Mouse (Mus musculus): ENCODE measurements at regions not wholly inside any gene's neighbourhood (a gene's known extent, or its start where the extent isn't known, plus 50 kb on each side); places are given as distances from the start of the nearest gene placed in this dataset.
"Not testable (repeated sequence)": the region's sequence is repeated elsewhere in the genome, so short reads cannot be mapped to it uniquely, and the experiment has no call there.

- no peak for DNase-seq
Observed at GRCm38 (mm10) chr6:6496789-6497188, 81.7 kb downstream of the Sem1 start.

GRCm38 (mm10) chr6:6496336-6496735 lies 82.1 kb downstream of the Sem1 start:
- DNase-seq, result no peak

- DNase-seq, result no peak
Observed at GRCm38 (mm10) chr6:6488191-6488590, 90.3 kb downstream of the Sem1 start.

GRCm38 (mm10) chr6:6481596-6481995 lies 96.9 kb downstream of the Sem1 start:
- not testable (repeated sequence) for DNase-seq

GRCm38 (mm10) chr6:6470397-6470796 lies 108.1 kb downstream of the Sem1 start:
- no peak for DNase-seq

GRCm38 (mm10) chr6:6467526-6467925 lies 110.9 kb downstream of the Sem1 start:
- no peak for DNase-seq

- DNase-seq, result no peak
Observed at GRCm38 (mm10) chr6:6466231-6466630, 112.2 kb downstream of the Sem1 start.

GRCm38 (mm10) chr6:6463807-6464470 lies 114.5 kb downstream of the Sem1 start:
- DNase-seq, result no peak

- no peak for DNase-seq
Observed at GRCm38 (mm10) chr6:6459918-6460239, 118.6 kb downstream of the Sem1 start.

- DNase-seq, result no peak
Observed at GRCm38 (mm10) chr6:6459006-6459917, 119.2 kb downstream of the Sem1 start.

- DNase-seq, result no peak
Observed at GRCm38 (mm10) chr6:6457726-6458125, 120.7 kb downstream of the Sem1 start.

- DNase-seq, result no peak
Observed at GRCm38 (mm10) chr6:6457001-6457400, 121.5 kb downstream of the Sem1 start.

- DNase-seq, result peak; percentile 45
Observed at GRCm38 (mm10) chr6:6455566-6455965, 122.9 kb downstream of the Sem1 start.

GRCm38 (mm10) chr6:6454396-6454795 lies 124.1 kb downstream of the Sem1 start:
- DNase-seq, result peak in 1 of 2 experiments; percentile 7

GRCm38 (mm10) chr6:6434855-6435254 lies 143.6 kb downstream of the Sem1 start:
- DNase-seq, result no peak

- no peak for DNase-seq
Observed at GRCm38 (mm10) chr6:6434261-6434802, 144.1 kb downstream of the Sem1 start.

GRCm38 (mm10) chr6:6433179-6433578 lies 145.3 kb downstream of the Sem1 start:
- DNase-seq, result peak in 1 of 2 experiments; percentile 6

GRCm38 (mm10) chr6:6414654-6415610 lies 163.5 kb downstream of the Sem1 start:
- DNase-seq, result no peak

- no peak for DNase-seq
Observed at GRCm38 (mm10) chr6:6397997-6398396, 180.5 kb downstream of the Sem1 start.

GRCm38 (mm10) chr6:6389454-6390445 lies 172.8 kb upstream of the Slc25a13 start:
- no peak for DNase-seq

- DNase-seq, result no peak
Observed at GRCm38 (mm10) chr6:6388835-6389440, 172.0 kb upstream of the Slc25a13 start.

Measured in cerebellum, postnatal 14 days (tissue).